ENCODE assay signal across 10 mouse cellular contexts in the genomic region with DNA sequence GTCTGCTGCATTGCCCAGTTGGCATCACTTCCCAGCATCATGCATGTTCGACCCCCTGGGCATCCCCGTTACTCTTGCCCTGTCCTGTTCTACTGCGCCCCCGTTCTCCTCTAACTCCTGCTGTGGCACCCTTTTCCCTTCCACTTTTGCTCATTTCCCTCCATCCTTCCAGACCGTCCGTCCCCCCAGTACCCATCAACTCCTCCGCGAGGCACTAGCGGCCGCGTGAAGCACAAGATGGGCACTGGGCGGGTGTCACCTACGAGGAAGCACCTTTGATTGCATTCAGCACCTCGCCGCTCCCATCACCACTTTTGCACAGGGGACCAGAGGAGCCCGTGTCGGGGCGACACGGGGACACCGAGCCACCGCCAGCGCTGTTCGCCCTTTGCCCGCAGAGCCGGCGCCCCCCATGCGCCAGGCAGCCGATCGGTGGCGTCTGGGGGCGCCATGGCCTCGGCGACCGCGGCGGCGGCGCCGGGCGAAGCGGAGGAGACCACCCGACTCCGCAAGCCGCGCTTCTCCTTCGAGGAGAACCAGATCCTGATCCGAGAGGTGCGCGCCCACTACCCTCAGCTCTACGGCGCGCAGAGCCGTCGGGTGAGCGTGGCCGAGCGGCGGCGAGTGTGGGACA. TPM values are rescaled to one million over a fixed set of nuclear protein-coding genes. Genes with fewer than 3 reads are reported as not detected.
DNase-seq lines count a peak whose midpoint lies in the region; ATAC-seq and TF ChIP-seq lines count a peak whose summit lies in the region.
"Had no signal": no experiment of that assay in that cellular context is flagged by ENCODE, and none has a peak within 500 bp of the region (broad histone marks: within the 10 kb centered on the region; RNA-seq: fewer than 3 reads in every experiment).

No protein-coding gene starts in this region.

- H3K4me1 ChIP-seq in spleen, adult 2 months (ENCODE audit: control insufficient read depth, insufficient read depth, insufficient read length): peaks cover 10% of the 10 kb centered on the region
- peaks cover 8% of the 10 kb centered on the region for H3K4me1 ChIP-seq in forebrain, postnatal 0 days (ENCODE audit: insufficient read depth)
- H3K4me1 ChIP-seq in limb, embryonic 10.5 days: peaks cover 20% of the 10 kb centered on the region
- peaks cover 49% of the 10 kb centered on the region for H3K4me1 ChIP-seq in neural tube, embryonic 15.5 days

- peaks cover 8% of the 10 kb centered on the region for H3K27me3 ChIP-seq in spleen, adult 2 months (ENCODE audit: control insufficient read depth, insufficient read depth, low read length)
- no peaks in the 10 kb centered on the region for H3K27me3 ChIP-seq in forebrain, postnatal 0 days (ENCODE audit: insufficient read depth, low read length)
- H3K27me3 ChIP-seq in limb, embryonic 10.5 days (ENCODE audit: low read depth, poor library complexity, severe bottlenecking): peaks cover 51% of the 10 kb centered on the region
- H3K27me3 ChIP-seq in neural tube, embryonic 15.5 days (replicated peaks): peaks cover 6% of the 10 kb centered on the region; the same call in 1 of the 2 replicates
- H3K27me3 ChIP-seq: Patski had no signal

- no peak for TF ChIP-seq CTCF in spleen, adult 2 months (IDR thresholded peaks at IDR 0.05; ENCODE audit: extremely low read depth, insufficient read depth, insufficient read length, insufficient replicate concordance)
- TF ChIP-seq CTCF in forebrain, postnatal 0 days (IDR thresholded peaks at IDR 0.05; ENCODE audit: low read depth): no peak

- H3K4me3 ChIP-seq in spleen, adult 2 months (ENCODE audit: extremely low read depth, insufficient read depth, insufficient read length): peak overlapping the region; percentile 48
- peak overlapping the region; percentile 67 for H3K4me3 ChIP-seq in forebrain, postnatal 0 days (ENCODE audit: low read depth, low read length)
- peak overlapping the region; percentile 51 for H3K4me3 ChIP-seq in limb, embryonic 10.5 days
- H3K4me3 ChIP-seq in neural tube, embryonic 15.5 days (replicated peaks): peak overlapping the region; percentile 60

- no peak for ATAC-seq in forebrain, postnatal 0 days
- ATAC-seq in neural tube, embryonic 15.5 days (ENCODE audit: low FRiP score): peak; percentile 26

- H3K4me2 ChIP-seq in forebrain, postnatal 0 days (ENCODE audit: low read depth): peak overlapping the region; percentile 83
- H3K4me2 ChIP-seq in neural tube, embryonic 15.5 days: peak overlapping the region; percentile 84

- no peak for TF ChIP-seq POLR2A in spleen, adult 2 months (IDR thresholded peaks at IDR 0.05; ENCODE audit: low read depth, low read length)

- 2% methylated on average over 59 of the region's 59 CpGs for WGBS in spleen, adult 2 months
- WGBS in forebrain, postnatal 0 days: under 1% methylated on average over 50 of the region's 59 CpGs
- 1% methylated on average over 59 of the region's 59 CpGs for WGBS in limb, embryonic 10.5 days
- under 1% methylated on average over 57 of the region's 59 CpGs for WGBS in neural tube, embryonic 15.5 days

- H3K27ac ChIP-seq in spleen, adult 2 months (ENCODE audit: insufficient read depth, low read length): no peak overlapping the region
- H3K27ac ChIP-seq in forebrain, postnatal 0 days (ENCODE audit: low read depth, low read length): peak overlapping the region; percentile 71
- peak overlapping the region; percentile 59 for H3K27ac ChIP-seq in limb, embryonic 10.5 days
- peak overlapping the region; percentile 97 for H3K27ac ChIP-seq in neural tube, embryonic 15.5 days (replicated peaks)

- H3K9ac ChIP-seq in forebrain, postnatal 0 days: peak overlapping the region; percentile 60
- peak overlapping the region; percentile 70 for H3K9ac ChIP-seq in neural tube, embryonic 15.5 days (replicated peaks)

- peaks cover 17% of the 10 kb centered on the region for H3K36me3 ChIP-seq in spleen, adult 2 months (ENCODE audit: control insufficient read depth, insufficient read depth, low read length)
- H3K36me3 ChIP-seq in forebrain, postnatal 0 days (ENCODE audit: insufficient read depth): no peaks in the 10 kb centered on the region
- peaks cover 13% of the 10 kb centered on the region for H3K36me3 ChIP-seq in limb, embryonic 10.5 days
- peaks cover 7% of the 10 kb centered on the region for H3K36me3 ChIP-seq in neural tube, embryonic 15.5 days

- peak; percentile 83 for DNase-seq in cerebellum, adult 11-12 months
- DNase-seq in cerebellum, postnatal 4 days (ENCODE audit: low spot score in 2 of 2): no peak
- DNase-seq in spleen, adult 2 months (ENCODE audit: low read depth in 1 of 2, low spot score in 2 of 2): peak in 1 of 2 experiments; percentile 31
- no peak for DNase-seq in spleen, postnatal 4 days (ENCODE audit: low spot score in 2 of 2)
- no peak for DNase-seq in forebrain, postnatal 0 days
- DNase-seq in limb, embryonic 10.5 days (ENCODE audit: low spot score): peak; percentile 64
- DNase-seq in gastrocnemius, postnatal 10 days: no peak

- no peaks in the 10 kb centered on the region for H3K9me3 ChIP-seq in forebrain, postnatal 0 days (ENCODE audit: low read length)
- H3K9me3 ChIP-seq in limb, embryonic 10.5 days (replicated peaks): no peaks in the 10 kb centered on the region
- H3K9me3 ChIP-seq in neural tube, embryonic 15.5 days (replicated peaks): no peaks in the 10 kb centered on the region

RNA-seq across cellular contexts. Expression of a gene that starts 0.7 kb away (rescaled TPM):
- polyA plus RNA-seq in spleen, adult 2 months (2012; rRNA removed): 2.5 and 4.0 TPM in 2 replicates
- total RNA-seq in forebrain, postnatal 0 days (2014; rRNA removed): 12.3 and 13.9 TPM in 2 replicates
- 3.8 and 4.3 TPM in 2 replicates for polyA plus RNA-seq in forebrain, postnatal 0 days (2015; fragmentation: Nextera tagmentation; extraction: Ambion mirVana)
- polyA plus RNA-seq in limb, embryonic 10.5 days (2016; fragmentation: Nextera tagmentation; extraction: Ambion mirVana): 3.4 and 4.0 TPM in 2 replicates
- polyA plus RNA-seq in neural tube, embryonic 15.5 days (2015; fragmentation: Nextera tagmentation; extraction: Ambion mirVana): 7.6 and 8.0 TPM in 2 replicates
- 1 to 10 TPM; 2.0 to 3.5 TPM for total RNA-seq in gastrocnemius, postnatal 10 days (2021)

RNA-seq across cellular contexts. Expression of a gene that starts 4.6 kb away (rescaled TPM):
- not detected in 2 replicates for polyA plus RNA-seq in spleen, adult 2 months (2012; rRNA removed)
- total RNA-seq in forebrain, postnatal 0 days (2014; rRNA removed): 1.5 and 2.0 TPM in 2 replicates
- polyA plus RNA-seq in forebrain, postnatal 0 days (2015; fragmentation: Nextera tagmentation; extraction: Ambion mirVana): 0.49 and 0.76 TPM in 2 replicates
- not detected in 2 replicates for polyA plus RNA-seq in limb, embryonic 10.5 days (2016; fragmentation: Nextera tagmentation; extraction: Ambion mirVana)
- polyA plus RNA-seq in neural tube, embryonic 15.5 days (2015; fragmentation: Nextera tagmentation; extraction: Ambion mirVana): 0.84 and 0.93 TPM in 2 replicates
- total RNA-seq in gastrocnemius, postnatal 10 days (2021): not detected
- polyA plus RNA-seq: Patski had no signal

RNA-seq across cellular contexts. Expression of a gene that starts 12.1 kb away (rescaled TPM):
- 23.8 and 32.9 TPM in 2 replicates for polyA plus RNA-seq in spleen, adult 2 months (2012; rRNA removed)
- total RNA-seq in forebrain, postnatal 0 days (2014; rRNA removed): 101 and 129 TPM in 2 replicates
- 27.0 and 27.2 TPM in 2 replicates for polyA plus RNA-seq in forebrain, postnatal 0 days (2015; fragmentation: Nextera tagmentation; extraction: Ambion mirVana)
- 30.8 and 34.4 TPM in 2 replicates for polyA plus RNA-seq in limb, embryonic 10.5 days (2016; fragmentation: Nextera tagmentation; extraction: Ambion mirVana)
- 28.4 and 28.6 TPM in 2 replicates for polyA plus RNA-seq in neural tube, embryonic 15.5 days (2015; fragmentation: Nextera tagmentation; extraction: Ambion mirVana)
- 10 to 100 TPM; 20.4 to 24.0 TPM for total RNA-seq in gastrocnemius, postnatal 10 days (2021)

RNA-seq across cellular contexts. Expression of a gene that starts 31.6 kb away (rescaled TPM):
- 0.38 and 0.49 TPM in 2 replicates for polyA plus RNA-seq in spleen, adult 2 months (2012; rRNA removed)
- not detected in 2 replicates for total RNA-seq in forebrain, postnatal 0 days (2014; rRNA removed)
- polyA plus RNA-seq in forebrain, postnatal 0 days (2015; fragmentation: Nextera tagmentation; extraction: Ambion mirVana): not detected in 2 replicates
- polyA plus RNA-seq in limb, embryonic 10.5 days (2016; fragmentation: Nextera tagmentation; extraction: Ambion mirVana): not detected in 2 replicates
- polyA plus RNA-seq in neural tube, embryonic 15.5 days (2015; fragmentation: Nextera tagmentation; extraction: Ambion mirVana): 0.31 and 1.3 TPM in 2 replicates
- under 1 TPM in 1 of 2 experiments, not detected in 1; 0.16 TPM for total RNA-seq in gastrocnemius, postnatal 10 days (2021)
- total RNA-seq: layer of hippocampus, postnatal 14 days had no signal

RNA-seq across cellular contexts. Expression of a gene that starts 32.4 kb away (rescaled TPM):
- polyA plus RNA-seq in spleen, adult 2 months (2012; rRNA removed): 67.2 and 88.3 TPM in 2 replicates
- 70.3 and 73.8 TPM in 2 replicates for total RNA-seq in forebrain, postnatal 0 days (2014; rRNA removed)
- 16.6 and 20.0 TPM in 2 replicates for polyA plus RNA-seq in forebrain, postnatal 0 days (2015; fragmentation: Nextera tagmentation; extraction: Ambion mirVana)
- polyA plus RNA-seq in limb, embryonic 10.5 days (2016; fragmentation: Nextera tagmentation; extraction: Ambion mirVana): 50.4 and 54.6 TPM in 2 replicates
- polyA plus RNA-seq in neural tube, embryonic 15.5 days (2015; fragmentation: Nextera tagmentation; extraction: Ambion mirVana): 26.4 and 28.3 TPM in 2 replicates
- 10 to 100 TPM; 39.9 to 45.0 TPM for total RNA-seq in gastrocnemius, postnatal 10 days (2021)

Comparison
In these comparisons a context has a peak if more than half of its experiments do, and no peak if none do; other contexts are left out.
1. DNase-seq: peak in cerebellum, adult 11-12 months (single experiment) and limb, embryonic 10.5 days (single experiment); none in cerebellum, postnatal 4 days (0 of 2), spleen, postnatal 4 days (0 of 2), forebrain, postnatal 0 days (single experiment) and gastrocnemius, postnatal 10 days (single experiment).
2. Peak in every context shown above with its lines, with median percentiles within 50 percentile points of each other: H3K4me3 ChIP-seq.